31 mouse cellular contexts compared by ENCODE assay signal in genomic region chr8:12528659-12529058, GRCm38 (mm10). TPM values are rescaled to one million over a fixed set of nuclear protein-coding genes. Genes with fewer than 3 reads are reported as not detected.
"Had no signal": no experiment of that assay in that cellular context is flagged by ENCODE, and none has a peak within 500 bp of the region (broad histone marks: within the 10 kb centered on the region; RNA-seq: fewer than 3 reads in every experiment).

No protein-coding gene starts in this region.

- H3K9me3 ChIP-seq: heart, embryonic 13.5 days; heart, embryonic 15.5 days; hindbrain, embryonic 13.5 days; hindbrain, embryonic 15.5 days; kidney, embryonic 15.5 days; limb, embryonic 13.5 days; limb, embryonic 15.5 days; liver, embryonic 12.5 days had no signal

- H3K27me3 ChIP-seq: liver, embryonic 12.5 days had no signal

- H3K4me2 ChIP-seq: heart, embryonic 13.5 days; heart, embryonic 15.5 days; hindbrain, embryonic 13.5 days; hindbrain, embryonic 15.5 days; kidney, embryonic 15.5 days; limb, embryonic 13.5 days; limb, embryonic 15.5 days; liver, embryonic 12.5 days had no signal

- DNase-seq: gastrocnemius, postnatal 14 days; gastrocnemius, postnatal 36 days; heart, adult 11 months; heart, adult 2 months; heart, postnatal 14 days; heart, postnatal 36 days; kidney, adult 11 months; kidney, adult 2 months; kidney, postnatal 14 days; kidney, postnatal 36 days; layer of hippocampus, adult 9-11 months; layer of hippocampus, postnatal 36 days; left cerebral cortex, postnatal 4 days had no signal

- H3K4me1 ChIP-seq: heart, embryonic 13.5 days; heart, embryonic 15.5 days; hindbrain, embryonic 13.5 days; hindbrain, embryonic 15.5 days; kidney, embryonic 15.5 days; limb, embryonic 15.5 days; liver, embryonic 12.5 days had no signal

- H3K4me3 ChIP-seq: heart, adult 2 months; heart, embryonic 13.5 days; heart, embryonic 15.5 days; hindbrain, embryonic 13.5 days; hindbrain, embryonic 15.5 days; kidney, embryonic 15.5 days; limb, embryonic 13.5 days; limb, embryonic 15.5 days; liver, embryonic 12.5 days had no signal

- H3K9ac ChIP-seq: heart, embryonic 13.5 days; heart, embryonic 15.5 days; hindbrain, embryonic 13.5 days; hindbrain, embryonic 15.5 days; kidney, embryonic 15.5 days; limb, embryonic 13.5 days; limb, embryonic 15.5 days; liver, embryonic 12.5 days had no signal

- H3K27ac ChIP-seq: heart, adult 2 months; heart, embryonic 13.5 days; heart, embryonic 15.5 days; hindbrain, embryonic 13.5 days; hindbrain, embryonic 15.5 days; hindbrain, postnatal 0 days; kidney, embryonic 15.5 days; kidney, postnatal 0 days; limb, embryonic 13.5 days; limb, embryonic 15.5 days; liver, embryonic 12.5 days had no signal

- H3K36me3 ChIP-seq: heart, embryonic 13.5 days; heart, embryonic 15.5 days; hindbrain, embryonic 13.5 days; hindbrain, embryonic 15.5 days; kidney, embryonic 15.5 days; limb, embryonic 13.5 days; limb, embryonic 15.5 days; liver, embryonic 12.5 days had no signal

- ATAC-seq: hindbrain, postnatal 0 days; intestine, embryonic 16.5 days; liver, embryonic 12.5 days had no signal

RNA-seq across cellular contexts. Expression of gene Spaca7, which starts 44.2 kb away (rescaled TPM):
- polyA plus RNA-seq: gonadal fat pad, adult 2 months; heart, adult 2 months; heart, embryonic 13.5 days; heart, embryonic 15.5 days; heart, postnatal 0 days; hindbrain, embryonic 11.5 days; hindbrain, embryonic 13.5 days; hindbrain, embryonic 15.5 days; hindbrain, postnatal 0 days; intestine, embryonic 14.5 days; intestine, embryonic 16.5 days; large intestine, adult 2 months; limb, embryonic 11.5 days; limb, embryonic 13.5 days; limb, embryonic 15.5 days; liver, adult 2 months; liver, embryonic 12.5 days had no signal
